Mouse (Mus musculus) spleen, postnatal 4 days (tissue): ENCODE results near the gene Ccdc8.
"Not testable (repeated sequence)": the region's sequence is repeated elsewhere in the genome, so short reads cannot be mapped to it uniquely, and the experiment has no call there.

ENCODE experiments used
- DNase-seq, 2 experiments: peaks; one replicate each; pipeline ENCODE4 v3.0.0; 2022; ENCODE audit warnings: low spot score in 2 of 2

Gene Ccdc8

GRCm38 (mm10) chr7:16992451-16992807 is at the start of gene Ccdc8:
Gene Ccdc8, plus strand, starts transcription at chr7:16992708.
- no peak for DNase-seq

GRCm38 (mm10) chr7:16942861-16943260 is 49.6 kb upstream of the Ccdc8 start:
- DNase-seq: no peak

GRCm38 (mm10) chr7:16944061-16944807 is 48.3 kb upstream of the Ccdc8 start, which contains the start of gene Pnmal2:
Gene Pnmal2, plus strand, starts transcription at chr7:16944682.
- peak; percentile 62 to 82 for DNase-seq

GRCm38 (mm10) chr7:16944808-16945315 is 47.6 kb upstream of the Ccdc8 start:
- DNase-seq: no peak

- no peak for DNase-seq
Measured at GRCm38 (mm10) chr7:16945419-16945818, 47.1 kb upstream of the Ccdc8 start.

GRCm38 (mm10) chr7:16946441-16947348 is 45.8 kb upstream of the Ccdc8 start:
- no peak for DNase-seq

- no peak for DNase-seq
Measured at GRCm38 (mm10) chr7:16947349-16947895, 45.1 kb upstream of the Ccdc8 start.

GRCm38 (mm10) chr7:16947959-16948361 is 44.5 kb upstream of the Ccdc8 start:
- no peak for DNase-seq

- DNase-seq: no peak
Measured at GRCm38 (mm10) chr7:16948923-16949458, 43.5 kb upstream of the Ccdc8 start.

- DNase-seq: peak; percentile 60 to 84
Measured at GRCm38 (mm10) chr7:16949908-16950841, 42.3 kb upstream of the Ccdc8 start.

GRCm38 (mm10) chr7:16950861-16951635 is 41.5 kb upstream of the Ccdc8 start:
- peak; percentile 74 to 87 for DNase-seq

GRCm38 (mm10) chr7:16953776-16954175 is 38.7 kb upstream of the Ccdc8 start:
- not testable (repeated sequence) for DNase-seq

- DNase-seq: no peak
Measured at GRCm38 (mm10) chr7:16955712-16956111, 36.8 kb upstream of the Ccdc8 start.

- DNase-seq: no peak
Measured at GRCm38 (mm10) chr7:16956410-16957265, 35.9 kb upstream of the Ccdc8 start.

GRCm38 (mm10) chr7:16959539-16960187 is 32.8 kb upstream of the Ccdc8 start, which contains the start of gene Pnmal1:
Gene Pnmal1, plus strand, starts transcription at chr7:16959679.
- DNase-seq: no peak

GRCm38 (mm10) chr7:16961678-16962077 is 30.8 kb upstream of the Ccdc8 start:
- DNase-seq: no peak

GRCm38 (mm10) chr7:16968414-16968813 is 24.1 kb upstream of the Ccdc8 start:
- no peak for DNase-seq

GRCm38 (mm10) chr7:16971160-16971559 is 21.3 kb upstream of the Ccdc8 start:
- no peak for DNase-seq
